Mouse (Mus musculus) embryonic fibroblast, embryonic 13.5 days (primary cell): ENCODE results near the gene Dnm3. TPM values are rescaled to one million over a fixed set of nuclear protein-coding genes. Genes with fewer than 3 reads are reported as not detected.

Experiments
- H3K27ac ChIP-seq: 2 replicates; pipeline ENCODE4 v1.5.1; 2012; ENCODE audit warnings: low read length, control low read depth, inconsistent platforms; ENCODE audit not compliant: insufficient read depth
- H3K4me1 ChIP-seq: 2 replicates; pipeline ENCODE4 v1.6.1; 2011; ENCODE audit warnings: low read length; ENCODE audit not compliant: control insufficient read depth, insufficient read depth
- H3K4me3 ChIP-seq: 2 replicates; pipeline ENCODE4 v1.5.1; 2011; ENCODE audit warnings: mild to moderate bottlenecking, control low read depth, low read length; ENCODE audit not compliant: insufficient read depth
- CTCF ChIP-seq: IDR thresholded peaks from 2 replicates; pipeline ENCODE4 v1.5.1; 2011; ENCODE audit warnings: mild to moderate bottlenecking, control low read depth, low read length, moderate library complexity, borderline replicate concordance; ENCODE audit not compliant: insufficient read depth
- POLR2A ChIP-seq: IDR thresholded peaks from 2 replicates; pipeline ENCODE4 v1.6.1; 2011; ENCODE audit warnings: low read depth, mild to moderate bottlenecking, control low read depth, low read length, moderate library complexity
- polyA plus RNA-seq: library from polyadenylated mRNA; stranded (reverse); fragments of >200 nt; gene quantifications from 2 replicates; pipeline ENCODE4 v1.2.4, GENCODE M21; 2011; ENCODE audit warnings: low read depth; ENCODE audit not compliant: missing spikeins, insufficient read length

Gene Dnm3
- polyA plus RNA-seq, 1 experiment = 11.7 TPM

DNA sequence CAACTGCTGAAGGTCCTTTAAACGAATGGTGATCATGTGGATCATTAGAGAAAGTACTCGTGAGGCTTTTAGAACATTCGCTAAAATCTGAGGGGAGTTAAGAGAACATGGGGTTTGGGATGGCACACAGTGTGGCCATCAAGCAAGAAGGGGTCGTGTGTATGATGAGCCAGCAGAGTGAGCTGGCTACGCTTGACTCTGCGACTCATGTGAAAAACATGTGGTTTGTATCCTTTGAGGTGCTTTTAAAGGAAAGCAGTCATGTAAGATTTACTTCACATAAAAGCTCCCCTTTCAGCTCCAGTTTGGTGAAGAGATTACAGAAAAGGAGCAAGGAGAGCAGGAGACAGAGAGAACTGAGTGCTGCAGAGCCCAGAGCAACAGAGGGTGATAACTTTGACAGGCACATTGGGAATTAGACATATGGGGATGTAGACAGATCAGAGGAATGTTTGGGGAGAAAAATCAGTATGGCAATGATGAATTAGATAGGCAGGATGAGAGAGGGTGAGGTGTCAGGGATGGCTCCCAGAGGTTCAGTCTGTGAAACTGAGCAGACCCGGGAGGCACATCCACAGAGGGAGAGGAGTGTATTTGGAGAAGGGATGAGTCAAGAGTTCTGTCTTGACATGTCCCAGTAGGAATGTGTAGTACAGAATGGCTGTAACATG lies 234.7 kb downstream of the Dnm3 start:
- TF ChIP-seq CTCF (no peak), POLR2A (peak; percentile 35; the same call in 1 of the 2 replicates)
- no peak overlapping the region for H3K4me3 ChIP-seq
- peaks cover 13% of the 10 kb centered on the region for H3K4me1 ChIP-seq
- peak overlapping the region; percentile 97 for H3K27ac ChIP-seq

DNA sequence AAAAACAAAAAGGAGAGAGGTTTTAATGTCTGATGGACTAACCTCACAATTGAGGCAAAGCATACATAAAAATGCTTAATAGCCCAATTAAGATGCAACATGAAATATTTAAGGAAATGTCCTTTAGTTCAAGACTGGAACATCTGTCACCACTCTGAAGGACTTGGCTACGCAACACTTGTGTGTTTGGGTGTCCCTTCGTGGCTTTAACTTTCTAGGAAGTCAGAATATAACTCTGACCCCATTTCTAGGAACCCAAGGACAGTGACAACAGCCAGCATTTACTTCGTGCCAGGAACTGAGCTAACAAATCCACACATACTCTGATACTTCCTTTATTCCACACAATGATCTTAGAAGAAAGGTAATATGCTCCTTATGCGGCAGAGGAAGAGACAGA lies 237.1 kb downstream of the Dnm3 start:
- TF ChIP-seq CTCF (no peak), POLR2A (no peak)
- no peak overlapping the region for H3K27ac ChIP-seq

DNA sequence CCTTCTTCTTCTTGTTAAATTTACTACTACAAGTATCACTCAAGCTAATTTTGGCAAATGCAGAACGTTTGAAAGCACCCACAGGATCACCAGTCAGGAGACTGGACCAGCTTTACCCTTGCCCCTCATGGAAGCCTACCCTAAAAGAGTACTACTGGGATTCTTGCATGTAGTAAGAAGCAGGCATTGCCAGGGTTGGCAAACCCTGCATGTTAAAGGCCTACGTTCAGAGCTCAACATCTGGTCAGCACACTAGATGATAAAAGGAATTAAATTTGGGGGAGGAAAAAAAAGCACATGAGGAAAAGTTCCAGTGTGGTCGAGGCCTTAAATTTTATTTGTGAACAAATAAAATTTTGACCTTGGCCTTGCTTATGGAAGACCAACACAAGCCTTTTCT lies 239.2 kb downstream of the Dnm3 start:
- H3K4me3 ChIP-seq = no peak overlapping the region
- H3K27ac ChIP-seq = no peak overlapping the region
- H3K4me1 ChIP-seq = peaks cover 8% of the 10 kb centered on the region
- no peak for TF ChIP-seq CTCF
- TF ChIP-seq POLR2A = no peak

More for the DNA sequence above, 237.1 kb downstream of the Dnm3 start:
- no peak overlapping the region for H3K4me3 ChIP-seq
- H3K4me1 ChIP-seq = peaks cover 13% of the 10 kb centered on the region

DNA sequence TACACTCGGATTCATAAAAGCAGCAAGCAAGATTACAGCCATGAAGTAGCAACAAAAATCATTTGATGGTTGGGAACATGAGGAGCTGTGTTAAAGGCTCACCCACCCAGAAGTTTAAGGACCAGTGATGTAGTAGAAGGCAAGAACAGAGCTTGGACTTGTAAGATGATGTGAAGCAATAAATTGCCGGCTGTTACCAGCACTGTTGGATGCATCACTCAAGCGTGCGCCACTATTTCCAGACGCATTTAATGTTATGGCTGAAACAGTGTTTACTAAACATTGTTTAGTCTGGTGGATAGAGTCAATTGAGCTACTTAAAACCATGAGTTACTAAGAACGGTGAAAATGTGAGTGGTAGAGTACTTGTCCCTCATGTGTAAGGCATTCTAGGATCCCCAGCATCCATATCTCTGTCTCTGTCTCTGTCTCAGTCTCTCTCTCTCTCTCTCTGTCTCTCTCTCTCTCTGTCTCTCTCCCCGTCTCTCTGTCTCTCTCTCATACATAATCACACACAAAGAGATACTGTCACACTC lies 241.1 kb downstream of the Dnm3 start:
- no peak overlapping the region for H3K27ac ChIP-seq
- no peak for TF ChIP-seq CTCF
- H3K4me3 ChIP-seq = no peak overlapping the region
- H3K4me1 ChIP-seq = no peaks in the 10 kb centered on the region

DNA sequence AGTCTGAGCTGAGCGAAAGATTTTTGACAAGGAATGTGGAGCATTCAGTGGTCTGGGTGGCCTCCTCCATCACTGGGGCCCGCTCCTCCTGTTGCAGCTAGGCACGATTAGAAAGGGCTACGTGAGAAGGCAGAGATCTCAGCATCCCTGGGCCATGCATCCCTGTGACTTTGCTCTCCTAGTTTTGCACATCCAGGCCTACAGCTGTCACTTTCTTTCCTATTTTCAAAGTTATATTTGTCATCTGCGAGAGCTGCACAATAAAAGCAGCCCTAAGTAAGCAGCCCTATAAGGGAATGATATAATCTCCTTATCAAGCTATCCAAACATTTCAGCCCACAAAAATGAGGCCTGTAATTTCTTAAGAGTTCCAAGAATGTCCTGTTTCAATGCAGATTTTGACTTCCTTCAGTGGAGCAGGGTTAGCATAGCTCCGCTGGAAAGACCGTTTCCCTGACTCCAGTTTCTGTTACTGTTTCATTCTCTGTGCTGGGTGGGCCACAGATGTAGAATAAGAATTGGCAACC lies 252.2 kb downstream of the Dnm3 start:
- TF ChIP-seq CTCF (no peak), POLR2A (peak; percentile 87)
- Histone ChIP-seq H3K4me3 (no peak overlapping the region), H3K27ac (peak overlapping the region; percentile 98), H3K4me1 (peaks cover 6% of the 10 kb centered on the region; the same call in 1 of the 2 replicates)

DNA sequence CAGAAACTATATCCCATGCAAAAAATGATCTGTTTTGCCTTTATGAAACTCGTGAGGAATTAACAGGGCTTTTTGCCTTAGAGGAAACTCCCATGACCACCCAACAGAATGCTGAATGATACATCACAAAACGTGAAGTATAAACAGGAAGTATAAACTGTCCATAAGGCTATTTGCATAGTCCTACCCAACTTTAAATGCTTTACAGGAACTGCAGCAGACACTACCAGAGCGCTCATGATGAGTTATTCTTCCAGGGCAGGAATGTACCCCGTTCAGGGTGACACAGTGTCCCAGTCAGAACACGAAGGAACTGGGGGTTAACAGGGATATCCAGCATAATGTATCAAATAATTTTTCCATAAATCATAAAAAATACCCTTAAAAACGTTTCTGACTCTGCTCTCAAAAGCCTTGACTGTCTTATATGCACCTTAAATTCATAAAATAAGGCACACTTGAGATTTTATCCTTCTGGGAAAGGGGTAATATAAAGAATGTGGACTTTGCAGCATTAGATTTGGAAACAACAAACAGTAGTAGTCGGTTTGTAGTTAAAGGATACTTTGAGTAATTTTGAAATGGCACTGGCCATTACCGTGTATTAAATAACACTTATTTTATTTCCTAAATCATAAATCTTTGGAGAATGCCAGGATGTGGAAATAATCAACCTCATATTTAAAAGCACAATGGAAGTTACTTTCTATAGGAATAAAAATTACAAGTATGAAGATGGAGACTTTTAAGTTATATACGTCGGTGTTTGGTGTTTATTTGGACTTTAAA lies 252.8 kb downstream of the Dnm3 start:
- Histone ChIP-seq H3K4me3 (no peak overlapping the region), H3K27ac (peak overlapping the region; percentile 98), H3K4me1 (peaks cover 6% of the 10 kb centered on the region; the same call in 1 of the 2 replicates)
- TF ChIP-seq POLR2A (peak; percentile 95), CTCF (no peak)

DNA sequence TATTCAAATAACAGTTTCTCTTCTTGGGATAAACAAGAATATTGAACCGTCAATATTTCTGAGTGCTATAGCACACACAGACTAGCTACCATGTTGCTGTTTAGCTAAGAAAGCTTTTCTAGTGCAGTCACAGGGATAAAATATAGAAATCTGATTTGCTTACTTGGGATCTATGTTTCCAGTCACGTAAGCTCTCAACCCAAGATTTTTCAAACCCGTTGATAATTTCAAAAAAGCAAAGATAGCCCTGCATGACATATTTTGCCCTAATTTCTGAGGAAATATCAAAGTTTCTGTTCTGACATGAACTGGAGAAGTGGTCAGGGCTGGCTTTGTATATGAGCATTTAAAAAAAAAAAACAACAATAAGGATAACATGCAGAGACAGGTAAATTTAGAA lies 253.8 kb downstream of the Dnm3 start:
- no peak for TF ChIP-seq CTCF
- TF ChIP-seq POLR2A = peak; percentile 63; the same call in 1 of the 2 replicates
- Histone ChIP-seq H3K27ac (peak overlapping the region; percentile 95), H3K4me3 (no peak overlapping the region), H3K4me1 (peaks cover 6% of the 10 kb centered on the region; the same call in 1 of the 2 replicates)

DNA sequence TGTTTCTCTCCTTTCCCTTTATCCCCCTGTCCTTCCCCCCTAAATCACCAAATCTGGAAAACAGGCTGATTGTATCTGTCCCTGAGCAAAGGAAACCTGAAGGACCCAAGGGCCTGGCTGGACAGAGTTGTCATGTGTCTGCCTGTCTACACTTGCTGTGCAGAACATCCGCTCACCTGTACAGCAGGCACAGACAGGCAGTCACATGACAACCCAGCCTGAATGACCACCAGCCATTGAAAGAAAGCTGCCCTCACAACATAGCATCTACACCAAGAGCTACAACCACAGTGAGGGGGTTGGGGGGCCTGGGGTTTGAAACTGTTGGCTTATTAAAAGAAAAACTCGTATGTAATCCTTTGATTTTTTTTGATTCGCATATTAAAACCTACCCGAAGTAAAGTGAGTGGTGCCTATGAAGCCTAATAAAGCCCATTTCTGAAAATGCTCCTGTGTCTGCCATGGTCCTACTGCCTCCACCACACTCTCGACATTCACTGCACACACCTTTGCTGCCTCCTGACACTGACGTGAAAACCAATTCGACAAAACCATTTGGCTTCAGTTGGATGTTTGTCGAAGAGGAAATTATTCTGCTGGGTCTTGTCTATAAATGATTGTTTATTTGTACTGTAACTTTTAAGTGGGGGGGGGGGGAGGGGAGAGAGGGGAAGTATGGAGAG lies 254.4 kb downstream of the Dnm3 start:
- Histone ChIP-seq H3K27ac (peak overlapping the region; percentile 95), H3K4me3 (peak overlapping the region; percentile 14), H3K4me1 (peaks cover 6% of the 10 kb centered on the region; the same call in 1 of the 2 replicates)
- TF ChIP-seq CTCF (no peak), POLR2A (peak; percentile 67)

DNA sequence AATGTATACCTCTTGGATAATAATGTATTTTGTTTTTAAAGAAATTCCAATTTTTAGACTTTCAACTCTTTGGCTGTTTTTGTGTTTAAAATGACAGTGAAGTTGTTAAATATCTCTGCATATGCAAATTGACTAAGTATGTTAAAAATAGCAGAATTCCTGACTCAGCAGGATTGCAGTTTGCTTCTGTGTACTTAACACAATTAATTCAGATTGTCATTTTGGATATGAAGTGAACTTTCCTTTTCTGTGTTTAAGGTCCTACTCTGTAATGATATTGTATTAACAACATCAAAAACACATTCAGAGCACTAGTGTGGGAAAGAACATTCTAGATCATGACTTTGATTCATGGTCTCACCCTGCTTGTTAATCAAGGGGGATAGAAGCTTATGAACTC lies 255.5 kb downstream of the Dnm3 start:
- Histone ChIP-seq H3K4me3 (no peak overlapping the region), H3K27ac (peak overlapping the region; percentile 78), H3K4me1 (peaks cover 6% of the 10 kb centered on the region; the same call in 1 of the 2 replicates)
- TF ChIP-seq CTCF (no peak), POLR2A (0 out of 2 replicates have a peak, but pooled peaks have one; percentile 32)
